Mouse (Mus musculus): ENCODE measurements around the gene Plgrkt.

- no peak for TF ChIP-seq CTCF (IDR thresholded peaks at IDR 0.05; ENCODE audit: borderline replicate concordance, insufficient read depth, low read length)
- no peak for TF ChIP-seq POLR2A (IDR thresholded peaks at IDR 0.05; ENCODE audit: low read depth, low read length)
Observed at GRCm38 (mm10) chr19:29308832-29309231, 58.4 kb downstream of the Plgrkt start.
